Mouse (Mus musculus): Measurements from ENCODE around the gene Cldn10. TPM values are rescaled to one million over a fixed set of nuclear protein-coding genes. Genes with fewer than 3 reads are reported as not detected.

Gene Cldn10
- polyA plus RNA-seq, 1 experiment from 2014 or later = 59.2 TPM

DNA sequence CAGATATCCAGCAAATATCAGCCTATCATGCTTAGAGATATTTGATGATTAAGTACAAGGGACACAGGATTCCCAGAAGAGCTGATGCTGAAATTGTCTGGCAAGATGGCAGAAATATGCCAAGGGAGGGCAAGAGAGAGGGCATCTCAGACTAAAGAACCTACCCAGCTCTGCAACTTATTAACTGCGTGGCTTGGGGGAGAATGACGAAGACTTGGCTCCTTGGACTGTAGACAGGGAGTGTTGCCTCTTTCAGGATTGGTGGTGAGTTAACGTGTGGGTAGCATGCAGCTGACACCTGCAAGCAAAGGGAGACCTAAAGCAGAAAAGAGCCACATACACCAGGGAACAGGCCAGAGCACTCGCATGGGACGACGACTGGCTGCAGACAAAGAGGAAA is 5.7 kb downstream of the Cldn10 start:
- ATAC-seq = no peak
- 85% methylated on average over 6 of the region's 6 CpGs for WGBS
- H3K4me3 ChIP-seq (ENCODE audit: low read depth, low read length) = no peak overlapping the region

DNA sequence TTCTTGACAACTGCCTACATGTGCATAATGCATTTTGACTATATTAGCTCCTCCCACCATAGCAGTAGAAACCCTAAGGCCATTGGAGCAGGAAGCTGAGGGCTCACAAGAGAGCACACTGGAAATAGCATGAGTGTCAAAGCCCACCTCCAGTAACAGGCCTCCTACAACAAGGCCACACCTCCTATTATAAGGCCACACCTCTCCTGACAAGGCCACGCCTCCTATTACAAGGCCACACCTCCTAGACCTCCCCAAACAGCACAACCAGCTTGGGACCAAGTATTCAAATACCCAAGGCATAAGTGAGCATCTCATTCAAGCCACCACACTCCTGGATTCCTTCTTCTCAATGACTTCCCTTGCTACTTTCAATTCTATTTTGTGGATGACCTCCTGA is 6.5 kb downstream of the Cldn10 start:
- DNase-seq (ENCODE audit: low spot score) (no peak), ATAC-seq (no peak)
- no peak for TF ChIP-seq CTCF (IDR thresholded peaks at IDR 0.05)
- no peak for TF ChIP-seq EP300 (IDR thresholded peaks at IDR 0.05)
- no peak overlapping the region for H3K4me2 ChIP-seq (replicated peaks; ENCODE audit: low read depth, low read length)
- 48% methylated on average over 1 of the region's 1 CpGs for WGBS
- no peak overlapping the region for H3K9ac ChIP-seq (replicated peaks; ENCODE audit: low read depth)
- H3K4me1 ChIP-seq (ENCODE audit: insufficient read depth, low read depth, low read length) = no peaks in the 10 kb centered on the region
- no peak overlapping the region for H3K4me3 ChIP-seq (ENCODE audit: low read depth, low read length)
- no peaks in the 10 kb centered on the region for H3K27me3 ChIP-seq (replicated peaks; ENCODE audit: insufficient read depth, low read length)
- no peaks in the 10 kb centered on the region for H3K36me3 ChIP-seq (ENCODE audit: insufficient read depth, low read length)
- H3K27ac ChIP-seq (ENCODE audit: low read length) = no peak overlapping the region
- H3K9me3 ChIP-seq (ENCODE audit: low read length) = no peaks in the 10 kb centered on the region

More for the DNA sequence above, 5.7 kb downstream of the Cldn10 start:
- H3K9ac ChIP-seq (replicated peaks; ENCODE audit: low read depth) = no peak overlapping the region
- no peaks in the 10 kb centered on the region for H3K36me3 ChIP-seq (ENCODE audit: insufficient read depth, low read length)
- H3K27ac ChIP-seq (ENCODE audit: low read length) = no peak overlapping the region
- no peak for DNase-seq (ENCODE audit: low spot score)
- no peaks in the 10 kb centered on the region for H3K27me3 ChIP-seq (replicated peaks; ENCODE audit: insufficient read depth, low read length)
- H3K4me2 ChIP-seq (replicated peaks; ENCODE audit: low read depth, low read length) = no peak overlapping the region
- TF ChIP-seq CTCF (IDR thresholded peaks at IDR 0.05) = no peak
- no peak for TF ChIP-seq EP300 (IDR thresholded peaks at IDR 0.05)
- H3K4me1 ChIP-seq (ENCODE audit: insufficient read depth, low read depth, low read length) = no peaks in the 10 kb centered on the region
- no peaks in the 10 kb centered on the region for H3K9me3 ChIP-seq (ENCODE audit: low read length)

GRCm38 (mm10) chr14:118794893-118795292 is 7.2 kb downstream of the Cldn10 start:
- H3K9ac ChIP-seq (replicated peaks; ENCODE audit: low read depth) = no peak overlapping the region
- no peak for DNase-seq (ENCODE audit: low spot score)
- H3K27me3 ChIP-seq (replicated peaks; ENCODE audit: insufficient read depth, low read length) = no peaks in the 10 kb centered on the region
- no peak for ATAC-seq
- no peak overlapping the region for H3K4me3 ChIP-seq (ENCODE audit: low read depth, low read length)
- 89% methylated on average over 2 of the region's 2 CpGs for WGBS
- no peaks in the 10 kb centered on the region for H3K36me3 ChIP-seq (ENCODE audit: insufficient read depth, low read length)
- no peak overlapping the region for H3K4me2 ChIP-seq (replicated peaks; ENCODE audit: low read depth, low read length)
- no peak for TF ChIP-seq EP300 (IDR thresholded peaks at IDR 0.05)
- TF ChIP-seq CTCF (IDR thresholded peaks at IDR 0.05) = no peak
- H3K4me1 ChIP-seq (ENCODE audit: insufficient read depth, low read depth, low read length) = no peaks in the 10 kb centered on the region
- H3K9me3 ChIP-seq (ENCODE audit: low read length) = no peaks in the 10 kb centered on the region
- no peak overlapping the region for H3K27ac ChIP-seq (ENCODE audit: low read length)

GRCm38 (mm10) chr14:118795915-118796693 is 8.4 kb downstream of the Cldn10 start:
- no peaks in the 10 kb centered on the region for H3K27me3 ChIP-seq (replicated peaks; ENCODE audit: insufficient read depth, low read length)
- no peak overlapping the region for H3K4me3 ChIP-seq (ENCODE audit: low read depth, low read length)
- no peaks in the 10 kb centered on the region for H3K9me3 ChIP-seq (ENCODE audit: low read length)
- DNase-seq (ENCODE audit: low spot score) (peak; percentile 27), ATAC-seq (peak; percentile 58)
- no peak overlapping the region for H3K9ac ChIP-seq (replicated peaks; ENCODE audit: low read depth)
- WGBS = 39% methylated on average over 10 of the region's 10 CpGs
- no peak for TF ChIP-seq EP300 (IDR thresholded peaks at IDR 0.05)
- no peak for TF ChIP-seq CTCF (IDR thresholded peaks at IDR 0.05)
- H3K27ac ChIP-seq (ENCODE audit: low read length) = no peak overlapping the region
- H3K4me1 ChIP-seq (ENCODE audit: insufficient read depth, low read depth, low read length) = no peaks in the 10 kb centered on the region
- no peaks in the 10 kb centered on the region for H3K36me3 ChIP-seq (ENCODE audit: insufficient read depth, low read length)
- H3K4me2 ChIP-seq (replicated peaks; ENCODE audit: low read depth, low read length) = no peak overlapping the region

DNA sequence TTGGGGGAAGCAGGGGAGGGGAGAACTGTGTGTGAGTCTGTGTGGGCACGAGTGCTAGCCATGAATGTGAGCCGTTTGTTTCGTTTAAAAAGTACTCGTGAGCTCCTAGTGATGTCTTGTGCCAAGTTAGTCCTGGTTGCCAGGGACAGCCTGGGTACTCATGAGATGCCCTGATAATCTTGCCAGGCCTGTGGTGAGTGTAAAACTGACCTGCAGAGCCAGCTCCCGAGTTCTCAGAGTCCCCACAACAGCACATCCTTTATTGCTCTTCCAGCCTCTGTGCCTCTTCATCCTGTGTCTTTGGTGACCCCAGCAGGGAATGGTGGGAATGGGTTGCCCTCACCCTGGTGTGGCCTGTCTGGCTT is 9.0 kb downstream of the Cldn10 start:
- Histone ChIP-seq H3K27ac (ENCODE audit: low read length) (no peak overlapping the region), H3K4me2 (replicated peaks; ENCODE audit: low read depth, low read length) (no peak overlapping the region), H3K9me3 (ENCODE audit: low read length) (no peaks in the 10 kb centered on the region), H3K4me3 (ENCODE audit: low read depth, low read length) (no peak overlapping the region), H3K4me1 (ENCODE audit: insufficient read depth, low read depth, low read length) (no peaks in the 10 kb centered on the region), H3K9ac (replicated peaks; ENCODE audit: low read depth) (no peak overlapping the region), H3K27me3 (replicated peaks; ENCODE audit: insufficient read depth, low read length) (no peaks in the 10 kb centered on the region), H3K36me3 (ENCODE audit: insufficient read depth, low read length) (no peaks in the 10 kb centered on the region)
- TF ChIP-seq EP300 (IDR thresholded peaks at IDR 0.05) (no peak), CTCF (IDR thresholded peaks at IDR 0.05) (no peak)
- WGBS = 36% methylated on average over 5 of the region's 5 CpGs
- no peak for DNase-seq (ENCODE audit: low spot score)
- peak; percentile 19; the same call in 1 of the 2 replicates for ATAC-seq

GRCm38 (mm10) chr14:118797270-118797669 is 9.6 kb downstream of the Cldn10 start:
- Histone ChIP-seq H3K9ac (replicated peaks; ENCODE audit: low read depth) (no peak overlapping the region), H3K27ac (ENCODE audit: low read length) (no peak overlapping the region), H3K36me3 (ENCODE audit: insufficient read depth, low read length) (no peaks in the 10 kb centered on the region), H3K4me2 (replicated peaks; ENCODE audit: low read depth, low read length) (no peak overlapping the region), H3K4me1 (ENCODE audit: insufficient read depth, low read depth, low read length) (no peaks in the 10 kb centered on the region), H3K4me3 (ENCODE audit: low read depth, low read length) (no peak overlapping the region), H3K9me3 (ENCODE audit: low read length) (no peaks in the 10 kb centered on the region), H3K27me3 (replicated peaks; ENCODE audit: insufficient read depth, low read length) (no peaks in the 10 kb centered on the region)
- 61% methylated on average over 9 of the region's 9 CpGs for WGBS
- ATAC-seq (no peak), DNase-seq (ENCODE audit: low spot score) (no peak)
- no peak for TF ChIP-seq CTCF (IDR thresholded peaks at IDR 0.05)
- TF ChIP-seq EP300 (IDR thresholded peaks at IDR 0.05) = no peak

Measured in lung, postnatal 0 days (tissue).